Mouse (Mus musculus) heart, embryonic 13.5 days (tissue): Measurements from ENCODE around the gene Usp7. TPM values are rescaled to one million over a fixed set of nuclear protein-coding genes. Genes with fewer than 3 reads are reported as not detected.

ENCODE experiments used
- ATAC-seq: fragments of 200-750 bp; cut with Nextera tagmentation; 2 replicates; pipeline ENCODE4 v1.8.0; 2017; ENCODE audit warnings: moderate TSS enrichment; ENCODE audit not compliant: insufficient number of reproducible peaks, low FRiP score, low TSS enrichment; ENCODE audit errors: extremely low read depth
- H3K27ac ChIP-seq: fragments of 300-500 bp; sonication (generic); replicated peaks from 2 replicates; pipeline ENCODE4 v1.5.1; 2015; ENCODE audit warnings: moderate library complexity, mild to moderate bottlenecking, inconsistent platforms
- H3K27me3 ChIP-seq: fragments of 300-500 bp; sonication (generic); replicated peaks from 2 replicates; pipeline ENCODE4 v1.6.1; 2015; ENCODE audit warnings: mild to moderate bottlenecking, inconsistent platforms
- H3K36me3 ChIP-seq: fragments of 300-500 bp; sonication (generic); 2 replicates; pipeline ENCODE4 v1.6.1; 2015; ENCODE audit warnings: mild to moderate bottlenecking, inconsistent platforms
- H3K4me1 ChIP-seq: fragments of 300-500 bp; sonication (generic); 2 replicates; pipeline ENCODE4 v1.6.1; 2015; ENCODE audit warnings: inconsistent platforms
- H3K4me2 ChIP-seq: fragments of 300-500 bp; sonication (generic); 2 replicates; pipeline ENCODE4 v1.6.1; 2015; ENCODE audit warnings: inconsistent platforms, mild to moderate bottlenecking, moderate library complexity
- H3K4me3 ChIP-seq: fragments of 300-500 bp; sonication (generic); 2 replicates; pipeline ENCODE4 v1.5.1; 2015; ENCODE audit warnings: moderate library complexity, mild to moderate bottlenecking, inconsistent platforms
- H3K9ac ChIP-seq: fragments of 300-500 bp; sonication (generic); 2 replicates; pipeline ENCODE4 v1.6.1; 2015; ENCODE audit warnings: inconsistent platforms, mild to moderate bottlenecking, moderate library complexity
- H3K9me3 ChIP-seq: fragments of 300-500 bp; sonication (generic); 2 replicates; pipeline ENCODE4 v1.6.1; 2016; ENCODE audit warnings: inconsistent platforms
- WGBS: fragments of 180-500 bp; shearing (Covaris S2); methylation state at CpG from one replicate; pipeline ENCODE4 v1.1.7; 2015; ENCODE audit warnings: mixed read lengths; 5-methylcytosine and 5-hydroxymethylcytosine counted together
- polyA plus RNA-seq: library from polyadenylated mRNA; unstranded; fragments of >200 nt; fragmentation: Nextera tagmentation; extraction: Ambion mirVana; gene quantifications from 2 replicates; pipeline ENCODE4 v1.2.1, GENCODE M21; 2015

Gene Usp7
- polyA plus RNA-seq, 1 experiment from 2014 or later = 14.3 TPM

- ATAC-seq = no peak
- Histone ChIP-seq H3K9ac (no peak overlapping the region), H3K27me3 (no peaks in the 10 kb centered on the region), H3K4me2 (no peak overlapping the region), H3K4me1 (no peaks in the 10 kb centered on the region), H3K4me3 (no peak overlapping the region), H3K27ac (no peak overlapping the region), H3K9me3 (no peaks in the 10 kb centered on the region), H3K36me3 (no peaks in the 10 kb centered on the region)
- 94% methylated on average over 8 of the region's 8 CpGs for WGBS
Observed at GRCm38 (mm10) chr16:8748904-8749303, 43.2 kb downstream of the Usp7 start.

DNA sequence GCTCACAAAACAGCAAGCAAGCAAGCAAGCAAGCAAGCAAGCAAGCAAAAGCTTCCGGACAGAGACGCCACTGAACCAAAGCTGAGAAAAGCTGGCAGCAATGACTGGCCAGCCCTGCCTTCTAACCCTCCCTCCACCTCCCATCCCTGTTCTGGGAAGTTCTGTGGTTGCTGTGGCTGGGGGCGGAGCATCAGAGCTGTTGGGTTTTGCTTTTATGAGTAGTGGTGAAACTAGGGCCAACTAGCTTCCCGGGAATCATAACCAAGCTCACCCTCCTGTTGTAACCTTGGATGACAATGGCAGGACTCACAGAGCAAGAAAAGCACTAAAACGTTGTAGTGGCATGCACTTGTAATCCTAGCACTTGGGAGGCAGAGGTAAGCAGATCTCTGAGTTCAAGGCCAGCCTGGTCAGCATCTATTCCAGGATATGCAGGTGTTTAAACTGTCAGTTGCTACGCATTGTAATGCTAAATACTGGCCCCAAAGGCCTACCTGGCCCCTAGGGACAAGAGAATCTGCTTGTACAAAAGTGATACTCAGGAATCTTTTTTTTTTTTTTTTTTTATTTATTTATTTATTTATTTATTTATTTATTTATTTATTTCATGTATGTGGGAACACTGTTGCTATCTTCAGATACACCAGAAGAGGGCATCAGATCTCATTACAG, 43.8 kb downstream of the Usp7 start:
- no peak overlapping the region for H3K4me3 ChIP-seq
- no peak overlapping the region for H3K4me2 ChIP-seq
- no peaks in the 10 kb centered on the region for H3K27me3 ChIP-seq
- H3K4me1 ChIP-seq = no peaks in the 10 kb centered on the region
- H3K9me3 ChIP-seq = no peaks in the 10 kb centered on the region
- no peak for ATAC-seq
- WGBS = 84% methylated on average over 6 of the region's 6 CpGs
- no peaks in the 10 kb centered on the region for H3K36me3 ChIP-seq
- no peak overlapping the region for H3K27ac ChIP-seq
- no peak overlapping the region for H3K9ac ChIP-seq

GRCm38 (mm10) chr16:8747772-8748171, 44.3 kb downstream of the Usp7 start:
- no peaks in the 10 kb centered on the region for H3K27me3 ChIP-seq
- no peak overlapping the region for H3K4me3 ChIP-seq
- H3K9ac ChIP-seq = no peak overlapping the region
- H3K27ac ChIP-seq = no peak overlapping the region
- no peak overlapping the region for H3K4me2 ChIP-seq
- ATAC-seq = no peak
- H3K36me3 ChIP-seq = no peaks in the 10 kb centered on the region
- H3K9me3 ChIP-seq = no peaks in the 10 kb centered on the region
- 71% methylated on average over 3 of the region's 3 CpGs for WGBS
- H3K4me1 ChIP-seq = no peaks in the 10 kb centered on the region

GRCm38 (mm10) chr16:8746509-8746908, 45.6 kb downstream of the Usp7 start:
- no peak for ATAC-seq
- Histone ChIP-seq H3K36me3 (no peaks in the 10 kb centered on the region), H3K9me3 (no peaks in the 10 kb centered on the region), H3K4me2 (no peak overlapping the region), H3K4me3 (no peak overlapping the region), H3K4me1 (no peaks in the 10 kb centered on the region), H3K9ac (no peak overlapping the region), H3K27ac (no peak overlapping the region), H3K27me3 (no peaks in the 10 kb centered on the region)
- 62% methylated on average over 2 of the region's 2 CpGs for WGBS

- Histone ChIP-seq H3K9me3 (no peaks in the 10 kb centered on the region), H3K4me3 (no peak overlapping the region), H3K36me3 (no peaks in the 10 kb centered on the region), H3K27me3 (no peaks in the 10 kb centered on the region), H3K27ac (no peak overlapping the region), H3K4me2 (no peak overlapping the region), H3K4me1 (no peaks in the 10 kb centered on the region), H3K9ac (no peak overlapping the region)
- 85% methylated on average over 2 of the region's 2 CpGs for WGBS
- no peak for ATAC-seq
Observed at GRCm38 (mm10) chr16:8745751-8746150, 46.4 kb downstream of the Usp7 start.

DNA sequence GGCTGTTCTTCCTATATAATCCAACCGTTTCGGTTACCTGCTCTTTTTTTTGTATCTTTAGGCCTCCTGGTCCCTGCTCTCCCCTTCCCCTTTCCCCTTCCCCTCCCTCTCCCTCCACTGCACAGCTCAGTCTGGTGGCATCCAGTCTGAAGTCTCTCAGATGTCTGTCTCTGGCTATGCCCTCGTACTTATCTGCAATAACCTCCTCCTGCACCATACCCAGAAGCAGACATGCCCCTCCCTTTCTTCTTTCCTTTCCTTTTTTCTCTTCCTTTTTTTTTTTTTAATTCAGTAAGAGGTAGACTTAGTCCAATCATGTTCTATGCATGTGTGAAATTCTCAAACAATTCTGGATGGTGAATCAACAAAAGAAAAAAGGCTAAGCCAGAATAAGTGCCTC, 48.1 kb downstream of the Usp7 start:
- H3K4me1 ChIP-seq = no peaks in the 10 kb centered on the region
- 66% methylated on average over 3 of the region's 3 CpGs for WGBS
- no peaks in the 10 kb centered on the region for H3K9me3 ChIP-seq
- H3K27ac ChIP-seq = no peak overlapping the region
- H3K27me3 ChIP-seq = no peaks in the 10 kb centered on the region
- no peak overlapping the region for H3K4me3 ChIP-seq
- H3K9ac ChIP-seq = no peak overlapping the region
- H3K4me2 ChIP-seq = no peak overlapping the region
- no peaks in the 10 kb centered on the region for H3K36me3 ChIP-seq
- no peak for ATAC-seq

DNA sequence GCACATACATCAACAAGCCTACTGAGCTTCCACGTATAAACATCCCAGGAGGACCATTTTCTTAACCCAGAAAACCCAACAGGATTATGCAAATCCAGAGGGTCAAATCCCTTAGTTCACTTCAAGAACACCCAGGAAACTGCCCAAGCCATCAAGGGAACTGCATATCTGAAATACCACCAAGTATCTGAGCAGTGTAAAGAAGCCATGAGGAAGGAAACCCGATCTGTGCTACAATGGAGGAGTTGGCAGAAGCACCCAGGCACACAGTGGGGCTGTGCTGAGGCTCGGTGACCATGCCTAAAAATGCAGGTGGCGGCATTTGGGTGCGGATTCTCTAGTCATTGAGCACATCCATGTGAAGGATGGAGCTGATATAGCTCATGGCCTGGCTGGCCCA, 50.4 kb downstream of the Usp7 start:
- no peak overlapping the region for H3K9ac ChIP-seq
- no peak overlapping the region for H3K4me3 ChIP-seq
- no peaks in the 10 kb centered on the region for H3K9me3 ChIP-seq
- no peak overlapping the region for H3K4me2 ChIP-seq
- H3K36me3 ChIP-seq = no peaks in the 10 kb centered on the region
- ATAC-seq = no peak
- H3K4me1 ChIP-seq = peaks cover 8% of the 10 kb centered on the region
- no peaks in the 10 kb centered on the region for H3K27me3 ChIP-seq
- WGBS = 70% methylated on average over 5 of the region's 5 CpGs
- no peak overlapping the region for H3K27ac ChIP-seq

- Histone ChIP-seq H3K4me2 (no peak overlapping the region), H3K4me1 (peaks cover 14% of the 10 kb centered on the region)
- no peak for ATAC-seq
Observed at GRCm38 (mm10) chr16:8741110-8741509, 51.0 kb downstream of the Usp7 start.

GRCm38 (mm10) chr16:8738542-8739514, 53.3 kb downstream of the Usp7 start:
- H3K4me1 ChIP-seq = peaks cover 37% of the 10 kb centered on the region
- H3K9ac ChIP-seq = peak overlapping the region; percentile 99
- no peaks in the 10 kb centered on the region for H3K27me3 ChIP-seq
- H3K9me3 ChIP-seq = no peaks in the 10 kb centered on the region
- no peaks in the 10 kb centered on the region for H3K36me3 ChIP-seq
- H3K4me2 ChIP-seq = peak overlapping the region; percentile 74
- 2% methylated on average over 90 of the region's 126 CpGs for WGBS
- H3K27ac ChIP-seq = peak overlapping the region; percentile 96
- peak; percentile 84 for ATAC-seq
- H3K4me3 ChIP-seq = peak overlapping the region; percentile 100

More at GRCm38 (mm10) chr16:8741110-8741509, 51.0 kb downstream of the Usp7 start:
- Histone ChIP-seq H3K36me3 (no peaks in the 10 kb centered on the region), H3K9ac (no peak overlapping the region), H3K9me3 (no peaks in the 10 kb centered on the region), H3K4me3 (no peak overlapping the region), H3K27ac (no peak overlapping the region), H3K27me3 (no peaks in the 10 kb centered on the region)
- WGBS = 70% methylated on average over 1 of the region's 1 CpGs

- under 1% methylated on average over 75 of the region's 110 CpGs for WGBS
- no peaks in the 10 kb centered on the region for H3K27me3 ChIP-seq
- ATAC-seq = 0 out of 2 replicates have a peak, but pooled peaks have one; percentile 14
Observed at GRCm38 (mm10) chr16:8737666-8738541, 54.2 kb downstream of the Usp7 start.

GRCm38 (mm10) chr16:8737341-8737665, 54.8 kb downstream of the Usp7 start:
- no peak for ATAC-seq
- WGBS = under 1% methylated on average over 11 of the region's 11 CpGs

More at GRCm38 (mm10) chr16:8737666-8738541, 54.2 kb downstream of the Usp7 start:
- Histone ChIP-seq H3K4me3 (peak overlapping the region; percentile 100), H3K36me3 (no peaks in the 10 kb centered on the region), H3K27ac (peak overlapping the region; percentile 96), H3K9ac (peak overlapping the region; percentile 99), H3K9me3 (no peaks in the 10 kb centered on the region), H3K4me1 (peaks cover 45% of the 10 kb centered on the region), H3K4me2 (peak overlapping the region; percentile 91)

More at GRCm38 (mm10) chr16:8737341-8737665, 54.8 kb downstream of the Usp7 start:
- Histone ChIP-seq H3K9ac (peak overlapping the region; percentile 99), H3K9me3 (no peaks in the 10 kb centered on the region), H3K36me3 (no peaks in the 10 kb centered on the region), H3K4me2 (peak overlapping the region; percentile 91), H3K4me3 (peak overlapping the region; percentile 100), H3K4me1 (peaks cover 45% of the 10 kb centered on the region), H3K27me3 (no peaks in the 10 kb centered on the region), H3K27ac (peak overlapping the region; percentile 96)
